Mouse (Mus musculus) embryo, embryonic 11.5 days (tissue): ENCODE data around the gene Vmn1r214.

Source experiments
- DNase-seq: peaks from one replicate; pipeline ENCODE4 v3.0.0-alpha.2; 2012; ENCODE audit warnings: low read depth, low spot score

The Vmn1r214 gene

GRCm38 (mm10) chr13:23030118-23030517, at the start of gene Vmn1r214:
Gene Vmn1r214, plus strand, starts transcription at chr13:23030418.
- DNase-seq, result no peak

DNA sequence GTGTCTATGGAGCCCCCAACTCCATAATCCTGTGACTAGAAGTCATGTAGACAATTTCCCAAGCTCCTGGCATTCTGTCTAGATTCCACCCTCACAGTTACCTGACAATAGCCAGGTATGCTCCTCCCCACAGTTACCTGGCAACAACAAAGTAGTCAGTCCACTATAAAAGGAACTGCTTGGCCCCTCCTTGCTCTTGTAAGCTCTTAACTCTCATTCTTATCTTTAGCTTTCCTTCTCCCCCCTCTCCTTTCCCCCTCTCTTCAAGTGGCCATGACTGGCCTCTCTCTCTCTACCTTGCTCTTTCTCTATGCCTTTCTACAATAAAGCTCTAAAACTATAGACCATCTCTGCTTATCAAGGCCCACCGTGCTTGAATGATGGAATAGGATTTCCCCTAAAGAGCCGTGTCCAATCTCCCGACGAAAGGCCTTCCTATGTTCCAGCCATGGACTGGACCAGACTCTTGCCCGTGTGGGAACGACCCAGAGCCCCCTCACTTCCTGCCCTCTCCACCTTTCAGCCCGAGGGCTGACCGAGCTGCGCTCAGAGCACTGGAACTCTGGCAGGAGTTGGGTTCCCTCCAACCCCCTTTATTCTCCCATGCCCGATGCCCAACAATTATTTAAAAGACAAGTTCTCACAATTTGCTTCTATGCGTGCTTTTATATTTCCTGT, 39.9 kb upstream of the Vmn1r214 start:
- DNase-seq, result no peak

DNA sequence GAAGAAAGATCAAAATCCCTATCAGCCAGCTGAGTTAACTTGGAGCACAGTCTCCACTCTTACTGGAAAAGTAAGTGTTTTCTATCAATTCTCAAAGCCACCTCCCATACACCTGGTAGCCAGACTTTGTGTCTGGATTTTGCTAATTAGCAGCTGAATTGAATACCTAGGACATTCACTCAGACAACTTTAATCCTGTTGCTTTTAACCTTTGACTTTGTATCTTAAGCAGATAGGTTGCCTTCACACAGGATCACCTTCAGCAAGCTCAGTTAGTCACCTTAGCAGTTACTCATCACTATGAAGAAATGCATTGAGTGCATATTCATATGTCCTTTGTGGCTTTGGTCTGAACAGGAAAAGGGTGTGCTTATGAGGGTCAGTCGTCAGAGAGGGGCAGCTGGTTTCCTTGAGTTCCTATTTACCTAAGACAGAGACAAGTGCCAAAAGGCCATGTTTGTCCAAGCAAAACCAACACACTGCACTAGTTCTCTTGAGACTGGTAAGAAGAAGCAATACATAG, 38.0 kb upstream of the Vmn1r214 start:
- no peak for DNase-seq

DNA sequence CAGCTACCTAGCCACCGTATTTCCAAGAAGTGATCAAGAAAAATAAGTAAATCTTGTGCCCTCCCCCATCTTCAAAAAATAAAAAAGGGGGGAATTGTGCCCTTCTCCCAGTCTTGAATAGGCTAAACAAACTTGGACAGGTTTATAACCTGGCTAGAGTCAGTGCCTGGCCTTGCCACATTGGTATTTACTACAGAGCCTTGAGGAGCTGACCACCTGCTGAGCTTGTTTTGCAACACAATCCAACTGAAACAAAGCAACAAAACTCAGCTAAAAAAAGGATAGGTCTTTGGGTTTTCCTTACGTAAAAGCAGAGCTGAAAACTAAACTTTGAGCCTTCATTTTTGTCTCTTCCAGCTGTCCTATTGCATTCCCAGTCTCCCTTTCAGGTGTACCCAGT, 37.5 kb upstream of the Vmn1r214 start:
- no peak for DNase-seq

DNA sequence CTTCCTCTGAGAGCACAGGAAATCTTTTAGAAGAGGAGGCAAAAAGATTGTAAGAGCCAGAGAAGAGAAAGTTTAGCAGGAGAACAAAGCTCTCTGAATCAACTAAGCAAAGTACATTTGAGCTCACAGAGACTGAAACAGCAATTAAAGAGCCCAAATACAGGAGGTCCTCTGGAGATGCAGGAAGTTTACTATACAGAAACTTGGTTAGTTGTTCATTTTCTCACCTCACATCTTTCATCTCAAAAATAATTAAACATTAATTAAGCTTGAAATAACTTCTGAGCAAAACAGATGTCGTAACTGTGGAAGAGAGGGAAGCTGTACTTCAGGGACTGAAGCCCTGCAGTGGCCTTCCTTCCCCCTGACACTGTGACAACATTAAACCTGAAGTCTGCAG, 22.9 kb upstream of the Vmn1r214 start, which contains the start of gene Vmn1r213:
Vmn1r213 (plus strand) TSS at position 301 of the 400 bp plus-strand sequence.
- DNase-seq, result no peak

- no peak for DNase-seq
Observed at GRCm38 (mm10) chr13:23018158-23018557, 12.1 kb upstream of the Vmn1r214 start.

- no peak for DNase-seq
Observed at GRCm38 (mm10) chr13:23024812-23025211, 5.4 kb upstream of the Vmn1r214 start.

- no peak for DNase-seq
Observed at GRCm38 (mm10) chr13:23057778-23058177, 27.6 kb downstream of the Vmn1r214 start.

GRCm38 (mm10) chr13:23067725-23068124, 37.5 kb downstream of the Vmn1r214 start, which contains the start of gene Vmn1r215:
Gene Vmn1r215, plus strand, starts transcription at chr13:23068025.
- DNase-seq, result no peak

DNA sequence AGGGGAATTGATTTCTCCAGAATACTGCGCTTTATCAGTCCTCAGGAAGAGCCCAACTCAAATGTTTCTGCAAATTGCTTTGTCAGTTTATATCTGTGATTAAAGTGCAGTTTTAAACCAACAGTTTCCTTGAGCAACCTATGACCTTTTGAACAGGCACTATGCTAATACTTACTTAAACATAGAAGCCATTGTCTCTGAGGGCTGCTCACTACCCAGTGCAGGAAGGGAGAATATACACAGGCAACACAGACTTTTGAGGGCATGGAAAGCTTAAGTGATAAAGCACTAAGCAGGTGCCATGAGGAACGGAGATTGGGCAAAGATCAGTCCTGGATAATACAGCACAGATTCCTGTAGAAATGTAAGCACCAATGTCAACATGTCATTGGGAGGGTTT, 39.1 kb downstream of the Vmn1r214 start:
- DNase-seq, result no peak
